Mouse (Mus musculus): ENCODE measurements around the gene Abca13.
"Not testable (repeated sequence)": the region's sequence is repeated elsewhere in the genome, so short reads cannot be mapped to it uniquely, and the experiment has no call there.

Gene Abca13

DNA sequence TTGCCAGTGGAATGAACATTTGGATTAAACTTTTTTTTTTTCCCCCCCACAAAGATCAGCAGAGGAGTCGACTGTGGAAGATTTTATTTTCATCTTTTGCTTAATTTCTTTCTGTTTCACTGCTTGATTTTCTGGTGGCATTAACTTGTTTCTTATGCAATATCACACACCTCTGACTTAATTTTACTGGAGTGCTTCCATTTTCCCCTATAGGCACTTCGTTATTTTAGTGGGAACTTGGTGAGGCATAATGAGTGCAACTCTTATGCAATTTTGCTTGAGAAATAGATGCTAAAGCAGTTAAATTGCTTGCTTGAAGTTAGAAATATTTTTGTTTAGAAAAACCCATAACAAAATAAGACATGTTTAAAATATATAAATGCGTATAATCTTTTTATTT, 94.0 kb downstream of the Abca13 start:
- DNase-seq (ENCODE audit: low read depth, low spot score), result no peak

DNA sequence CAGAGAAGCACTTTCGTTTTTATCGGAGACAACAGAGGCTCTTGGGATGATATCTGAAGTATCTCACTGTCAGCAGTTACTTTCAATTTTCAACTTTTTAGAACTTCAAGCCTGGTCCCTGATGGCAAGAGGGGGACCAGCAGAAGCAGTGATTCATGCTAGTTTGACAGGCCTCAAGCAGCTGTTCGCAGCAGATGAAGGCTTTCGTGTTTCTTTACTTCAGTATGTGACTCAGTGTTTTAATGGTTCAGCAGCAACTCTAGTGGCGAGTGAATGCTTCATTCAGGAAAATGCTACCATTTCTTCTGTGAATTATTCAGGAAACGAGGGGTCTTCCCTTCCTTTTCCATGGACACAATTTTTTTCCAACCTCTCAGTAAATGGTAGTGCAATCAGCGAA, 99.4 kb downstream of the Abca13 start:
- no peak for DNase-seq (ENCODE audit: low read depth, low spot score)

DNA sequence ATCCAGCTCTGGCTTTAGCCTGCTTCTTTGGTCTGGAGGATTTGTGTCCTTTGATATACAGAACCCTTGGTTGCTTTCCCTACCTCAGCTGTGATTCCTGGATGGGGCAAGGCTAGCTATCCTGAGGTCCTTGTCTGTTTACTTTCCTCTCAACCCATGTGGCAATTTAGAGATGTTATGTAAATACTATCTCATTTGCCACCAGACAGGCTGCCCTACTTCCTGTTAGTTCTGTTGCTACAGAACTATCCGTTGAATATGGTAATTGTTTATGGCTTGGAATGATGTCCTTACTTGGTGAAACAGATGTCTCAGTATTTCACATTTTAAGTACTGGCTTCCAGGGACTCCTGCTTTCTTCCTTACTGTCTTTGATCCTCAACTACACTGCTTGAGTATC, 107.9 kb downstream of the Abca13 start:
- peak; percentile 37 for DNase-seq (ENCODE audit: low read depth, low spot score)

GRCm38 (mm10) chr11:9305450-9305849, 113.7 kb downstream of the Abca13 start:
- no peak for DNase-seq (ENCODE audit: low read depth, low spot score)

DNA sequence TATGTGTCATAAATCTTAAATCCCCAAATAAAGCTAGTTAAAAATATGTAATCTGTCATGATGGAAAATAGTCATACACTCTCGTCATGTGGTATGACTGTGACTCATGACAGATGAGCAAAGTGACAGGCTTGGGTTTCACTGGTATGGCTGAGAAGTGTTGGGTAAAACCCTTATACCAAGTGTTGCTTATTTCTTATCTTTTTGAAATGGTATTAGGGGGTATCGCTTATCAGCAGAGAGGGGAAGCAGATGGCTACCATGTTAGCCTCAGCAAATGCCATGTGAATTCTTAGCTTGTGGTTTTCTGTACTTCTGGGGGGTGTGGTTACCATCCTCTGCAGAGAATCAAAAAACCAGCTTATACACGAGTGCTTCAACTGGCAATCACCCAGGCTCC, 124.8 kb downstream of the Abca13 start:
- no peak for DNase-seq (ENCODE audit: low read depth, low spot score)

DNA sequence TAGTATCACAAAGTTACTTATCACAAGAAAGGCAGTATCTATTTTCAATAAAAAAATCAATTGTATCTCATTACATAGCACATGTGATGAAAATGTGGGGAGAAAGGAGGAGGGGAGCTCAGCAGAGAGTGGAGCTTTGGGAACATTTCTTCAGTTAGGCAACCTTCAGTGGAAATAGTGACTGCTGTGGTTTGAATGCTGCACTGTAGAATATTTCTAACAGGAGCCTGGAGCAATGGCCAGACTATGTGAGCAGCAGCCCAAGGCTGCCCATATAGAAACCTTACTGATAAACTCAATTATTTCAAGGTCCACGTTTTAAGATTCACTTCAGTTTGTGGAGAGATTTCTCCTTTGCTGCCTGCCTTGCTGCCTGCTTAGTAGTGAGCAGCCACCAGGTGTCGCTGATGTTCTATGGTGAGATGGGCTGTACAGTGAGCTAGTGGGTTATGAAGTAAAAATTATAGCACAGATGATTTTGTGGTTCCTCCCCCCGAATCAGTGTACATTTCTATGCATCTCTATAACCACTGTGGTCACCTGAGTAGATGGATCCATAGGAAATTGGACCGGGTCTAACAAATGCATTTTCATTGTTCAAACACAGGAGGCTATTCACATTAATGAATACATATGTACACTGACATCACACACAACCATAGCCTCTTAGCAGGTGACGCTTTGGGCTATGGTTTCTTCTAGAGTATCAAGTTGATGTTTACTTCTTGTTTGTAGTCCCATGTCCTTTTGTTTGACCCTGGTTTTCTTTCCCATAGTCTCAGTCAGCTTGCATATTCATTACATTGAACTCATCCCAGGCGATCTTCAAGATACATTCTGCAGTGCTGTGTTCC, 125.6 kb downstream of the Abca13 start:
- DNase-seq (ENCODE audit: low read depth, low spot score), result peak; percentile 59

GRCm38 (mm10) chr11:9338151-9338550, 146.4 kb downstream of the Abca13 start:
- no peak for DNase-seq (ENCODE audit: low read depth, low spot score)

DNA sequence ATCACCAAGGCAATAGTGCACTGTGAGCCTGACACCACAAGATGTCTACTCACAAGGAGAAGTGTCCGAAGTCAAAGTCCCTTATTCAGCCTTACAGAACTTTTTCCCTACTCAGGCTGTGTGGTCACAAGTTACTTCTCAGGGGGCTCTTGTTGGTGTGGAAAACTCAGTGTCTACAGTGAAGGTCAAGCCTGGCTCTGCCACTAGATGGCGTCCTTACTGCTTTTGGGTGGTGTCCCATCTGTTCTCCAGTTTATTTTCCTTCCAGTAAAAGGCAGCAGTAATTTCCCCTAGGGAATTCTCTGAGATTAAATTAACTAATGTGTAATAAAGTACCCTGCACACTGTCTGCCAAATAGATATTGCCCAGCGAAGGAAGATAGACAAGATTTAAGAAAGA, 156.0 kb downstream of the Abca13 start:
- DNase-seq (ENCODE audit: low read depth, low spot score), result peak; percentile 7

GRCm38 (mm10) chr11:9373160-9373559, 181.4 kb downstream of the Abca13 start:
- DNase-seq (ENCODE audit: low read depth, low spot score), result no peak

DNA sequence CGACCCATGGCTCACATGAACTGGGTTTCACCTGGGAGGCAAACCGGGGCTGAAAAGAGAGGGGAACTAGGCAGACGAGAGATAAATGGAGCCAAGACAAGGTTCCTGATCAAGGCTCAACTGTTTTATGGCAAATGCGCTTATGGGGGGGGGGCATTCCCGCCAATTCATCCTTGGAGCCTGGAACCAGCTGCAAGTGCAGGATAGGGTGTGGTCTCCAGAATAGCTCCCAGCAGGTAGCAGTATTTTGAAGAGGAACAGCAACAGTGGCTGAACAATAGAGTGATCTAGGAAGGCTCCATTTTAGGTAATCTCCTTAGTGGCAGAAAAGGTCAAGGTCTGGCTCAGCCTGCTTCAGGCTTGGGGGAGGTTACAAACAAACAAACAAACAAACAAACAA, 182.7 kb downstream of the Abca13 start:
- not testable (repeated sequence) for DNase-seq (ENCODE audit: low read depth, low spot score)

GRCm38 (mm10) chr11:9388520-9388919, 196.8 kb downstream of the Abca13 start:
- DNase-seq (ENCODE audit: low read depth, low spot score), result peak; percentile 12

DNA sequence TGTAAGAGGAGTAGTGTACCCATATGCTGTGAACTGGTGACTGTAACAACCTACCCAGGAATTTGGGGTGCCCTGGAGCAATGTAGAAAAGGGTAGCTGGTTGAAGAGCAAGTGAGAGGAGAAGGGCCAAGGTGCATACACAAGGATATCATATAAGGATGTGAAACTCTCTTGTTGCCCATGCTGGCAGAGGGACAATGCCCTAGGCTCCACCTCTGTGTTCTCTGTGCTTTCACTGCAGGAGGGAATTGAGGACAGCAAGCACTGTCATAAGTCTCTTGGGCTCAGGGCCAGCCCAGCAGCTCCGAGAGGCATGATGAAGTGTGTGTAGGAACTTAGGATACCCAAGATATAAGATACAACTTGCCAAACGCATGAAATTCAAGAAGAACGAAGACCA, 225.2 kb downstream of the Abca13 start:
- no peak for DNase-seq (ENCODE audit: low read depth, low spot score)

DNA sequence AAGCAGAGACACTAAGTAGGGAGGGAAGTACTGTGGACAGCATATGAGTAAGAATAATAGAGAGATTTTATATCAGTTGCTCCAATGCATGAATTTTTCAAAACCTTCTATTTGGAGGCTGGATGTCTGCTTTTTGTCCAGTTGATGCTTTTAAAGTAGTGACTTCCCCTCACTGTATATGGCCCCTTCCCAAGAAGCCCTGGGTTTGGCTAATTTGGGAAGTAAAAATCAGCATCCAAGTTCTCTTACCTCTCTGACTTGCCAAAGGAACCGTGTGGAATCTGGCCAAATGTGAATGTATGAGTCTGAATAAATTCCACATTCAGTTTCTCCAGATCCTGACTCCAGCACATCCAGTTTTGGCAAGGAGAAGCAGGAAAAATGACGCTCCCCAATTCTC, 228.5 kb downstream of the Abca13 start:
- no peak for DNase-seq (ENCODE audit: low read depth, low spot score)

DNA sequence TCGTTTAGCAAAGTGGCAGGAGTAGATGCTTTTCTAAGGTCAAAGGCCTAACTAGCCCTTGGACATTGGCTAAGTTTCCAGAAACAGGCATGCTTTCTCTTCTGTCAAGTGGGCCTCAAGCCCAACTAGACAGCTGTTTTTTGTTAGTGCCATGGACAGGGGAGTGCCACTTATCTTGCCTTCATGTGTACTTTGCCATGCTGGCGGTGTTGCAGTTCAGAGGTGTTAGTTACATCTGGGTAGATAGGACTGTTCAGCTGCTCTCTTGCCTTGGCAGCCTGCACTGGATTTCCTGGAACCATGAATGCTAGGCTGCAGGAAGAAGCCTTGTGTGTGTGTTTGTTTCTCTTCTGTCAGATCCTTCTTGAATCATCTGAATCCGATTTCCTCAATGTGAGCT, 235.7 kb downstream of the Abca13 start:
- DNase-seq (ENCODE audit: low read depth, low spot score), result no peak

- no peak for DNase-seq (ENCODE audit: low read depth, low spot score)
Measured at GRCm38 (mm10) chr11:9432807-9433206, 241.1 kb downstream of the Abca13 start.

DNA sequence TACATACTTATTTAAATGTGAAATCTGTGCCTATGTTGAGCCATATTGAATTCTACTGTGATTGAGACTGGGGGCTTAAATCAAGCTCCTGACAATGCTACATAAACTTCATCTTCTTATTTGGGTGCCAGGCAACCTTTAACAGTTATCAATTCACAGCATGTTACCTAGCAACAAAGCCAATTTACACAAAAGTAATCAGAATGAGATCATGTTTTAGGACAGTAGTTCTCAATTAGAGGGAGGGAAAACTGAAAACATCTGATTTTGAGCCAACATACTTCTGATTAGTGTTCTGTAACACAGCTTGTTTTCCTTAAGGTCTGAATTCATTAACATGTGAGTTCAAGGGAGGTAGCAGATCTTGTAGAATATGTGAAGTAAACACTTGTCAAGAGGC, 244.9 kb downstream of the Abca13 start:
- DNase-seq (ENCODE audit: low read depth, low spot score), result no peak

DNA sequence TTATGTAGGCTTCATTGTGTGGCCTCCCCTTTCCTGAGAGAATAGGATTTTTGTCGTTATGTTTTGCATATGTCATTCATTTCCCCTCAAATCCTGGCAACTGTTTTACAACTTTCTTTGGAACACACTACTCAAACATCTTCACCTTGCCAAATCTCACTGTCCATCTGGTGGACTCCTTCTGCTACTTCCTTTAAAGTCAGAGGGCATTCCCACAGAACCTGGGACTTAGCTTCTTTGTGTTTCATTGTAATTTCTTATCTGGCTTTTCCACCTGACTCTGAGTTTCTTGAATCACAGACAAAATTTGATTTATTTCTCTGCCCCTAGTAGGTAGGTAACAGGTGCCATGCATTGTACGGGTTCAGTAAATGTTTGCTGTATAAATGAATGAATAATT, 248.0 kb downstream of the Abca13 start:
- no peak for DNase-seq (ENCODE audit: low read depth, low spot score)

GRCm38 (mm10) chr11:9441192-9441591, 249.4 kb downstream of the Abca13 start:
- no peak for DNase-seq (ENCODE audit: low read depth, low spot score)

DNA sequence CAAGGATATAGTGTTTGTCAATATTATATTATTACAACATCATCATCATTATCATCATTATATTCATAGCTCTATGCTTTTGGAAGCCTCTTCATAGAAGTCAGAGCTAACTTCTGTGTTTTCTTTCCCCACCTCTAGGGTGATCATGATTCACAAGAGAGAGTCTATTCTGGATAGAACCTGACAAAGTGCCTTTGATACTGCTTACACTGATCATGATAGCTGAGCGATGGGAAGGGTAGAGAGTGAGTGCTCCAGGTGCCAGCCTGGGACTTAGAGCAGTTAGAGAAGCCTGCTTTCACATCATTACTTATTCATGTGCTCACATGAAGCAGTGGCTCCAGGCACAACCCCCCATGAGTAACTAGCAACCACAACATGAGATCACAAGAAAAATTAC, 280.7 kb downstream of the Abca13 start:
- DNase-seq (ENCODE audit: low read depth, low spot score), result no peak

DNA sequence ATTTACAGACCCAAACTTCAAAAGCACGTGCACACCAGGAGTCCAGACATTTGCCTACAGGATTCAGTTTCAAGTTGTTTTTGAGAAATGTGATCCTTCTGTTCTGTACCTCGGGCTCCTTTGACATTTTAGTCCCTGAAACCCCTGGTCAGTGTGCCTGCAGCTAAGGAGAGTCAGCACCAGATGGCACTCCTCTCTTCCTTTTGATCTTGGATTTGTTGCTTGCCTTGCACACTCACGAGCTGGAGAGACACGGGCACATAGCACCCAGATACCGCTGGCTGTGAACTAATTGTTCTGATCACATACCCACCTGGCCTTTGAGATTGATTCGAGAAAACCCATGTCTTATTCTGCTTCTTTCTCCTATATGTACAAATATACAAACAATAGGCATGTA, 289.8 kb downstream of the Abca13 start:
- DNase-seq (ENCODE audit: low read depth, low spot score), result peak; percentile 39

GRCm38 (mm10) chr11:9500326-9501142, 308.8 kb downstream of the Abca13 start:
- DNase-seq (ENCODE audit: low read depth, low spot score), result no peak

DNA sequence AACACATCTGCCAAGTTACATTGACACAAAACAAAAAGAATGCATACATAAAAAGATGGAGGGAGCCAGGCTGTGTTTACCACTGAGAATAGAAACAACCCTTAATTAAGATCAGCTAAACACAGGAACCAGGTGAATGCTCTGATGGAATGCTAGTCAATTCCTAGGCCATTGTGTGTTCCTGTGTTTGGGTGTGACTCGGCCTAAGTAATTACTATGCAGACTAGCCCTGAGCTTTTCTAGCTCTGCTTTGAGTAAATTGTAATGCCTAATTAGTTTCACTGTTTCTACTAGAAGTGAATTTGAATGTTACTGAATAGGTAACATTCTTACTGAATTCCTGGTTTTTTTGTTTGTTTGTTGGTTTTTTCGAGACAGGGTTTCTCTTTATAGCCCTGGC, 323.2 kb downstream of the Abca13 start:
- not testable (repeated sequence) for DNase-seq (ENCODE audit: low read depth, low spot score)

GRCm38 (mm10) chr11:9528556-9528955, 336.8 kb downstream of the Abca13 start:
- no peak for DNase-seq (ENCODE audit: low read depth, low spot score)

All from A20 (cell line).